Mouse (Mus musculus): ENCODE measurements around the gene Nf1. TPM values are rescaled to one million over a fixed set of nuclear protein-coding genes. Genes with fewer than 3 reads are reported as not detected.
"Not testable (repeated sequence)": the region's sequence is repeated elsewhere in the genome, so short reads cannot be mapped to it uniquely, and the experiment has no call there.

Gene Nf1
- polyA plus RNA-seq (2015; fragmentation: Nextera tagmentation; extraction: Ambion mirVana) = 6.1 and 6.8 TPM in 2 replicates

DNA sequence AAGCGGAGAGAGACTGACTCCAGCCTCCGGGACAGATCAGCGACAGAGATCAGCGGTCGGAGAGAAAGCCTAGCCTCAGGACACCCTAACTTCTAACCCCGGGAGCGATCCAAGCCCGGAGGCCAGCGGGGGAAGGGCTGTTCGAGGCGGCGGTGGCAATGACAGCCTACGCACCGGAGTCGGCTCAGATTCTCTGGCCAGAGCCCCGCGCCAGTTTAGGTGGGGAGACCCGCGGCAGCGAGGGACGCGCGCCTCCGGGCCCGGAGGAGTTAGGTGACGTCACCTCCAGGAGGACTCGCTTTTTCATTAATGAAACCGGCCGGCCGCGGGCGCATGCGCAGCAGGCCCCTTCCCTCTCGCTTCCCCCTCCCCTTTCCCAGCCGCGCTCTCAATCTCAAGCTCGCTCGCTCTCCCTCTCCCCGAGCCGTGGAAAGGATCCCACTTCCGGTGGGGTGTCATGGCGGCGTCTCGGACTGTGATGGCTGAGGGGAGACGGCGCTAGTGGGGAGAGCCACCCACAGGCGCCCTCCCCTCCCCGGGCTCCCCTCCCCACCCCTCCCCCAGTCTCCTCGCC is at the start of gene Nf1:
Gene Nf1 (plus strand): TSS at position 460 of the 574 bp plus-strand sequence.
- Histone ChIP-seq H3K27me3 (no peaks in the 10 kb centered on the region), H3K4me3 (peak within 1 kb of the TSS; percentile 92), H3K4me2 (peak within 1 kb of the TSS; percentile 83), H3K27ac (replicated peaks) (peak within 1 kb of the TSS; percentile 96), H3K9me3 (no peaks in the 10 kb centered on the region), H3K9ac (peak within 1 kb of the TSS; percentile 99), H3K36me3 (0 out of 2 replicates have a peak, but pooled peaks cover 8% of the 10 kb centered on the region), H3K4me1 (replicated peaks) (peaks cover 25% of the 10 kb centered on the region)
- WGBS = under 1% methylated on average over 47 of the region's 49 CpGs
- peak; percentile 96 for ATAC-seq (ENCODE audit: low read depth)

DNA sequence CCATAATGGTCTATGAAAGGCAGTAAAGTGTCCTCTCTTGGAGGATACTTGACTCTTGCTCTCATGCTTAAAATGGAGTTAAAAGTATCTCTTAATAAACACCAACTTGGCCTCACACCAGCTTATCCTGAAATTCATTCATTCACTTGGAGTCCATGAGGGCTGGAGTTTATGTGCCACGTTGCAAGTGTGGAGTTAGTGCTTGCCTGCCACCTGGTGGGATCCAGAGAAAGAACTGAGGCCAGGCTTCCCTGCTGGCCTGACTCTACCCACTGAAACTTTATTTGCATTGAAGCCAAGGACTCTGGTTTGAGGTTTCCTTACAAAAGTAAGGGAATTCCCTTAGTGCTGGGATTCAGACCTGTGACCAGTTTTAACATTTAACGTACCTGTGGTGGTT is 49.0 kb upstream of the Nf1 start:
- H3K4me3 ChIP-seq = no peak overlapping the region
- no peak overlapping the region for H3K4me2 ChIP-seq
- H3K36me3 ChIP-seq = no peaks in the 10 kb centered on the region
- H3K27me3 ChIP-seq = no peaks in the 10 kb centered on the region
- no peaks in the 10 kb centered on the region for H3K9me3 ChIP-seq
- no peak for ATAC-seq (ENCODE audit: low read depth)
- H3K27ac ChIP-seq (replicated peaks) = no peak overlapping the region
- 51% methylated on average over 2 of the region's 2 CpGs for WGBS
- peaks cover 30% of the 10 kb centered on the region for H3K4me1 ChIP-seq (replicated peaks)
- H3K9ac ChIP-seq = no peak overlapping the region

GRCm38 (mm10) chr11:79291651-79292050 is 47.8 kb upstream of the Nf1 start:
- Histone ChIP-seq H3K27ac (replicated peaks) (no peak overlapping the region), H3K36me3 (no peaks in the 10 kb centered on the region), H3K9me3 (no peaks in the 10 kb centered on the region), H3K4me2 (no peak overlapping the region), H3K9ac (no peak overlapping the region), H3K27me3 (no peaks in the 10 kb centered on the region), H3K4me1 (replicated peaks) (peaks cover 30% of the 10 kb centered on the region), H3K4me3 (no peak overlapping the region)
- no peak for ATAC-seq (ENCODE audit: low read depth)
- WGBS = 68% methylated on average over 5 of the region's 5 CpGs

- WGBS = 59% methylated on average over 3 of the region's 3 CpGs
Measured at GRCm38 (mm10) chr11:79292130-79292529, 47.4 kb upstream of the Nf1 start.

GRCm38 (mm10) chr11:79293025-79293424 is 46.5 kb upstream of the Nf1 start:
- Histone ChIP-seq H3K27ac (replicated peaks) (no peak overlapping the region), H3K4me1 (replicated peaks) (peaks cover 21% of the 10 kb centered on the region), H3K4me2 (no peak overlapping the region), H3K9ac (no peak overlapping the region), H3K27me3 (no peaks in the 10 kb centered on the region), H3K36me3 (no peaks in the 10 kb centered on the region), H3K4me3 (no peak overlapping the region), H3K9me3 (no peaks in the 10 kb centered on the region)
- no peak for ATAC-seq (ENCODE audit: low read depth)
- 87% methylated on average over 3 of the region's 3 CpGs for WGBS

More at GRCm38 (mm10) chr11:79292130-79292529, 47.4 kb upstream of the Nf1 start:
- H3K9me3 ChIP-seq = no peaks in the 10 kb centered on the region
- H3K4me2 ChIP-seq = no peak overlapping the region
- H3K27ac ChIP-seq (replicated peaks) = no peak overlapping the region
- no peak for ATAC-seq (ENCODE audit: low read depth)
- no peak overlapping the region for H3K9ac ChIP-seq
- peaks cover 28% of the 10 kb centered on the region for H3K4me1 ChIP-seq (replicated peaks)
- H3K36me3 ChIP-seq = no peaks in the 10 kb centered on the region
- no peaks in the 10 kb centered on the region for H3K27me3 ChIP-seq
- no peak overlapping the region for H3K4me3 ChIP-seq

GRCm38 (mm10) chr11:79293971-79294370 is 45.5 kb upstream of the Nf1 start:
- Histone ChIP-seq H3K9ac (no peak overlapping the region), H3K9me3 (no peaks in the 10 kb centered on the region), H3K36me3 (no peaks in the 10 kb centered on the region), H3K4me3 (no peak overlapping the region), H3K27ac (replicated peaks) (peak overlapping the region; percentile 82), H3K27me3 (no peaks in the 10 kb centered on the region), H3K4me2 (no peak overlapping the region), H3K4me1 (replicated peaks) (peaks cover 12% of the 10 kb centered on the region)
- WGBS = 10% methylated on average over 1 of the region's 1 CpGs
- ATAC-seq (ENCODE audit: low read depth) = peak; percentile 79

- Histone ChIP-seq H3K27me3 (no peaks in the 10 kb centered on the region), H3K9ac (no peak overlapping the region), H3K4me3 (no peak overlapping the region), H3K4me1 (replicated peaks) (peaks cover 8% of the 10 kb centered on the region), H3K27ac (replicated peaks) (no peak overlapping the region), H3K36me3 (no peaks in the 10 kb centered on the region), H3K9me3 (no peaks in the 10 kb centered on the region), H3K4me2 (no peak overlapping the region)
- no peak for ATAC-seq (ENCODE audit: low read depth)
- WGBS = 42% methylated on average over 1 of the region's 1 CpGs
Measured at GRCm38 (mm10) chr11:79296167-79296566, 43.3 kb upstream of the Nf1 start.

GRCm38 (mm10) chr11:79296856-79297491 is 42.5 kb upstream of the Nf1 start, which contains the start of gene Gm9964:
Gm9964 (minus strand) TSS chr11:79296906.
- Histone ChIP-seq H3K9me3 (no peaks in the 10 kb centered on the region), H3K4me3 (no peak within 1 kb of the TSS), H3K27ac (replicated peaks) (no peak within 1 kb of the TSS), H3K27me3 (no peaks in the 10 kb centered on the region), H3K4me1 (replicated peaks) (peaks cover 8% of the 10 kb centered on the region), H3K36me3 (no peaks in the 10 kb centered on the region), H3K4me2 (no peak within 1 kb of the TSS), H3K9ac (no peak within 1 kb of the TSS)
- no peak for ATAC-seq (ENCODE audit: low read depth)
- 80% methylated on average over 5 of the region's 5 CpGs for WGBS

- 78% methylated on average over 9 of the region's 9 CpGs for WGBS
- no peak overlapping the region for H3K9ac ChIP-seq
- no peaks in the 10 kb centered on the region for H3K9me3 ChIP-seq
- H3K36me3 ChIP-seq = no peaks in the 10 kb centered on the region
- H3K27me3 ChIP-seq = no peaks in the 10 kb centered on the region
- H3K4me3 ChIP-seq = no peak overlapping the region
- no peak for ATAC-seq (ENCODE audit: low read depth)
- H3K4me2 ChIP-seq = no peak overlapping the region
- H3K4me1 ChIP-seq (replicated peaks) = no peaks in the 10 kb centered on the region
- no peak overlapping the region for H3K27ac ChIP-seq (replicated peaks)
Measured at GRCm38 (mm10) chr11:79299719-79300431, 39.6 kb upstream of the Nf1 start.

- WGBS = 89% methylated on average over 6 of the region's 6 CpGs
- H3K36me3 ChIP-seq = no peaks in the 10 kb centered on the region
- no peak overlapping the region for H3K4me2 ChIP-seq
- H3K9me3 ChIP-seq = no peaks in the 10 kb centered on the region
- H3K27ac ChIP-seq (replicated peaks) = no peak overlapping the region
- no peaks in the 10 kb centered on the region for H3K27me3 ChIP-seq
- no peak overlapping the region for H3K9ac ChIP-seq
- ATAC-seq (ENCODE audit: low read depth) = no peak
- no peak overlapping the region for H3K4me3 ChIP-seq
- peaks cover 18% of the 10 kb centered on the region for H3K4me1 ChIP-seq (replicated peaks)
Measured at GRCm38 (mm10) chr11:79303109-79303508, 36.4 kb upstream of the Nf1 start.

DNA sequence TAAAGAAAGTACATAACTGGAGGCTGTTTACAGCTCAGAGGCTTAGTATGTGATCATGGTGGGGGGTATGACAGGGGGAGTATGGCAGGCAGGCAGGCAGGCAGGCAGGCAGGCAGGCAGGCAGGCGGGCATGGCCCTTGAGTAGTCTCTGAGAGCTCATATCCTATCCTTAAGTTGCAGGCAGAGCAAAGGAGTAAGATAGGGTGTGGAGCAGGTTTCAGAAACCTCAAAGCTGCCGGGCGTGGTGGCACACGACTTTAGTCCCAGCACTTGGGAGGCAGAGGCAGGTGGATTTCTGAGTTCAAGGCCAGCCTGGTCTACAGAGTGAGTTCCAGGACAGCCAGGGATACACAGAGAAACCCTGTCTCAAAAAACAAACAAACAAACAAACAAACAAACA is 35.2 kb upstream of the Nf1 start:
- H3K4me1 ChIP-seq (replicated peaks) = peaks cover 22% of the 10 kb centered on the region
- H3K4me3 ChIP-seq; H3K9ac ChIP-seq; H3K27me3 ChIP-seq; H3K36me3 ChIP-seq; H3K4me2 ChIP-seq; ATAC-seq (ENCODE audit: low read depth); H3K9me3 ChIP-seq; H3K27ac ChIP-seq (replicated peaks): not testable (repeated sequence)
- 84% methylated on average over 4 of the region's 4 CpGs for WGBS

- WGBS = 76% methylated on average over 9 of the region's 9 CpGs
- H3K4me1 ChIP-seq (replicated peaks) = peaks cover 22% of the 10 kb centered on the region
- no peak overlapping the region for H3K4me2 ChIP-seq
- H3K9me3 ChIP-seq = no peaks in the 10 kb centered on the region
- no peak overlapping the region for H3K4me3 ChIP-seq
- ATAC-seq (ENCODE audit: low read depth) = no peak
- no peaks in the 10 kb centered on the region for H3K36me3 ChIP-seq
- H3K9ac ChIP-seq = no peak overlapping the region
- H3K27ac ChIP-seq (replicated peaks) = peak overlapping the region; percentile 66
- H3K27me3 ChIP-seq = no peaks in the 10 kb centered on the region
Measured at GRCm38 (mm10) chr11:79305697-79306340, 33.7 kb upstream of the Nf1 start.
